Mouse (Mus musculus) liver, embryonic 13.5 days (tissue): ENCODE results near the gene Adipoq. TPM values are rescaled to one million over a fixed set of nuclear protein-coding genes. Genes with fewer than 3 reads are reported as not detected.
A peak's percentile ranks its signal among the peaks of the same experiment; 100 is the strongest.
"Not testable (repeated sequence)": the region's sequence is repeated elsewhere in the genome, so short reads cannot be mapped to it uniquely, and the experiment has no call there.

Source experiments
- ATAC-seq: fragments of 200-750 bp; cut with Nextera tagmentation; 2 replicates; pipeline ENCODE4 v1.8.0; 2017; ENCODE audit warnings: low read depth, mild to moderate bottlenecking, moderate number of reproducible peaks, moderate library complexity
- DNase-seq: peaks from one replicate; pipeline ENCODE4 v3.0.0; 2022
- H3K27ac ChIP-seq: fragments of 300-500 bp; sonication (generic); 2 replicates; pipeline ENCODE4 v1.5.1; 2015; ENCODE audit warnings: moderate library complexity, mild to moderate bottlenecking, inconsistent platforms
- H3K27me3 ChIP-seq: fragments of 300-500 bp; sonication (generic); 2 replicates; pipeline ENCODE4 v1.6.1; 2015; ENCODE audit warnings: mild to moderate bottlenecking, inconsistent platforms
- H3K36me3 ChIP-seq: fragments of 300-500 bp; sonication (generic); 2 replicates; pipeline ENCODE4 v1.6.1; 2015; ENCODE audit warnings: mild to moderate bottlenecking, inconsistent platforms
- H3K4me1 ChIP-seq: fragments of 300-500 bp; sonication (generic); replicated peaks from 2 replicates; pipeline ENCODE4 v1.6.1; 2015; ENCODE audit warnings: inconsistent platforms
- H3K4me2 ChIP-seq: fragments of 300-500 bp; sonication (generic); 2 replicates; pipeline ENCODE4 v1.6.1; 2015; ENCODE audit warnings: inconsistent platforms, mild to moderate bottlenecking, moderate library complexity
- H3K4me3 ChIP-seq: fragments of 300-500 bp; sonication (generic); replicated peaks from 2 replicates; pipeline ENCODE4 v1.5.1; 2015; ENCODE audit warnings: mild to moderate bottlenecking, inconsistent platforms
- H3K9ac ChIP-seq: fragments of 300-500 bp; sonication (generic); 2 replicates; pipeline ENCODE4 v1.6.1; 2015; ENCODE audit warnings: mild to moderate bottlenecking, inconsistent platforms
- H3K9me3 ChIP-seq: fragments of 300-500 bp; sonication (generic); replicated peaks from 2 replicates; pipeline ENCODE4 v1.6.1; 2016; ENCODE audit warnings: inconsistent platforms
- WGBS: fragments of 180-500 bp; shearing (Covaris S2); methylation state at CpG from one replicate; pipeline ENCODE4 v1.1.7; 2015; ENCODE audit not compliant: insufficient replicate concordance; 5-methylcytosine and 5-hydroxymethylcytosine counted together
- polyA plus RNA-seq: library from polyadenylated mRNA; unstranded; fragments of >200 nt; fragmentation: Nextera tagmentation; extraction: Ambion mirVana; gene quantifications from 2 replicates; pipeline ENCODE4 v1.2.1, GENCODE M21; 2015

Gene Adipoq
- polyA plus RNA-seq: not detected in 2 replicates

- 74% methylated on average over 3 of the region's 3 CpGs for WGBS
- H3K27ac ChIP-seq: no peak within 1 kb of the TSS
- no peak within 1 kb of the TSS for H3K4me2 ChIP-seq
- H3K36me3 ChIP-seq: no peaks in the 10 kb centered on the region
- DNase-seq (no peak), ATAC-seq (no peak)
- no peaks in the 10 kb centered on the region for H3K4me1 ChIP-seq
- H3K4me3 ChIP-seq: no peak within 1 kb of the TSS
- no peaks in the 10 kb centered on the region for H3K27me3 ChIP-seq
- H3K9me3 ChIP-seq: no peaks in the 10 kb centered on the region
- H3K9ac ChIP-seq: no peak within 1 kb of the TSS
These were observed at the start of gene Adipoq for GRCm38 (mm10) chr16:23146280-23146679. Adipoq (plus strand) TSS chr16:23146536.

DNA sequence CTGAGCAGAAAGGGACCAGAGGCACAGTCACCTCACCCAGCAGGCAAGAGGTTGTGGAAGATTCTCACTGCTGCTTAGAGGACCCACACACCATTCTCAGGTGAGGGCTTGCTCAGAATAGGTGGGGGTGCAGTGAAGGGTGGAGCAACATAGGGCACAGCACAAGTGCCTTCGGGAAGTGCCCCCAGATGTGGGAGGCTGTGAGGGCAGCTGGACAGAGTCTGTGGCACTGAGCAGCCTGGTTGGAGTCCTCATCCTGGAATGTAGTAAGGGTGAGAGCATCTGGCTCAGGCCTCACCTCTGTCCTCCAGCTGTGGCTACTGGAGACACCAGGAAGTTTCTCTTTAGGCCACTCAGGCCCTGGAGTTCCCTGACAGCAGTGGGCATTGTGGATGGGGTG is 49.5 kb upstream of the Adipoq start:
- ATAC-seq, H3K4me2 ChIP-seq, H3K36me3 ChIP-seq, DNase-seq, H3K27ac ChIP-seq, H3K4me3 ChIP-seq, H3K9ac ChIP-seq, H3K9me3 ChIP-seq, H3K27me3 ChIP-seq: not testable (repeated sequence)
- H3K4me1 ChIP-seq: peaks cover 15% of the 10 kb centered on the region
- 88% methylated on average over 1 of the region's 1 CpGs for WGBS

- peaks cover 18% of the 10 kb centered on the region for H3K4me1 ChIP-seq
- not testable (repeated sequence) for H3K4me3 ChIP-seq, H3K4me2 ChIP-seq, H3K9ac ChIP-seq, DNase-seq, H3K27me3 ChIP-seq, H3K27ac ChIP-seq, ATAC-seq, H3K9me3 ChIP-seq, H3K36me3 ChIP-seq
- WGBS: 69% methylated on average over 8 of the region's 8 CpGs
These were observed 48.8 kb upstream of the Adipoq start for GRCm38 (mm10) chr16:23097290-23098104.

GRCm38 (mm10) chr16:23098105-23098452 is 48.3 kb upstream of the Adipoq start:
- not testable (repeated sequence) for H3K36me3 ChIP-seq, ATAC-seq, H3K9ac ChIP-seq, H3K9me3 ChIP-seq, H3K4me3 ChIP-seq, H3K27me3 ChIP-seq, H3K27ac ChIP-seq, H3K4me2 ChIP-seq, DNase-seq
- peaks cover 24% of the 10 kb centered on the region for H3K4me1 ChIP-seq
- WGBS: 83% methylated on average over 1 of the region's 1 CpGs

GRCm38 (mm10) chr16:23099632-23100031 is 46.7 kb upstream of the Adipoq start:
- Histone ChIP-seq H3K4me3 (peak overlapping the region; percentile 36), H3K27me3 (peaks cover 10% of the 10 kb centered on the region; the same call in 1 of the 2 replicates), H3K4me1 (peaks cover 33% of the 10 kb centered on the region), H3K36me3 (no peaks in the 10 kb centered on the region), H3K4me2 (peak overlapping the region; percentile 59), H3K9ac (no peak overlapping the region), H3K9me3 (no peaks in the 10 kb centered on the region), H3K27ac (no peak overlapping the region)
- ATAC-seq (no peak), DNase-seq (no peak)
- 31% methylated on average over 12 of the region's 12 CpGs for WGBS

DNA sequence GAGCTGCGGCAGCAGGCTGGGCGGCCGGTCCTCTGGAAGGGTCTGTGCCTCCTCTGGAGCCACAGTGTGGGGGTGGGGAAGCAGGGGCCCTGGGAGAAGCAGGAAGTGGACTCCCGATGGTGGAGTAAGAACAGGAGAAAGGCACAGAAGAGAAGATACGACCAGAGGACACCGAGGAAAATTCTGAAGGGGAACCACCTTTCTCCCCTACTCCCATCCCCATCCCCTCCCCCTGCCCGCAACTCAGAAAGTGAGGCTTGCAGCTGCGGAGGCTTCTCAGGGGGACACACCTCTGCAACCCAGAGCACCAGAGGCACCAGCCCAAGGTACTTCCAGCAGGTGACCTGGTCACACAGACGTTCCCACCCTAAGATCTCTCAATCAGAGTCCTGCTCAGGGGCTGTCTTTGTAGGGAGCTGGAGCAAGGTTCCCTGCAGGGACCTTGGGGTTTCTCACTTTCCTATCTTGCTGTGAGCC is 46.2 kb upstream of the Adipoq start:
- peak overlapping the region; percentile 36 for H3K4me3 ChIP-seq
- no peak overlapping the region; the same call in 1 of the 2 replicates for H3K27ac ChIP-seq
- DNase-seq: no peak
- H3K27me3 ChIP-seq: peaks cover 10% of the 10 kb centered on the region; the same call in 1 of the 2 replicates
- no peaks in the 10 kb centered on the region for H3K36me3 ChIP-seq
- 0 out of 2 replicates have a peak, but pooled peaks have one; percentile 19 for ATAC-seq
- H3K4me2 ChIP-seq: peak overlapping the region; percentile 59
- H3K9me3 ChIP-seq: no peaks in the 10 kb centered on the region
- H3K4me1 ChIP-seq: peaks cover 33% of the 10 kb centered on the region
- H3K9ac ChIP-seq: peak overlapping the region; percentile 44
- 3% methylated on average over 9 of the region's 9 CpGs for WGBS

GRCm38 (mm10) chr16:23100613-23101012 is 45.7 kb upstream of the Adipoq start:
- WGBS: 10% methylated on average over 10 of the region's 10 CpGs
- no peak overlapping the region for H3K27ac ChIP-seq
- H3K4me2 ChIP-seq: peak overlapping the region; percentile 59
- ATAC-seq (peak; percentile 45), DNase-seq (no peak)
- H3K36me3 ChIP-seq: no peaks in the 10 kb centered on the region
- H3K4me3 ChIP-seq: peak overlapping the region; percentile 36
- H3K9me3 ChIP-seq: no peaks in the 10 kb centered on the region
- H3K4me1 ChIP-seq: peaks cover 33% of the 10 kb centered on the region
- peak overlapping the region; percentile 44 for H3K9ac ChIP-seq
- peaks cover 10% of the 10 kb centered on the region; the same call in 1 of the 2 replicates for H3K27me3 ChIP-seq

DNA sequence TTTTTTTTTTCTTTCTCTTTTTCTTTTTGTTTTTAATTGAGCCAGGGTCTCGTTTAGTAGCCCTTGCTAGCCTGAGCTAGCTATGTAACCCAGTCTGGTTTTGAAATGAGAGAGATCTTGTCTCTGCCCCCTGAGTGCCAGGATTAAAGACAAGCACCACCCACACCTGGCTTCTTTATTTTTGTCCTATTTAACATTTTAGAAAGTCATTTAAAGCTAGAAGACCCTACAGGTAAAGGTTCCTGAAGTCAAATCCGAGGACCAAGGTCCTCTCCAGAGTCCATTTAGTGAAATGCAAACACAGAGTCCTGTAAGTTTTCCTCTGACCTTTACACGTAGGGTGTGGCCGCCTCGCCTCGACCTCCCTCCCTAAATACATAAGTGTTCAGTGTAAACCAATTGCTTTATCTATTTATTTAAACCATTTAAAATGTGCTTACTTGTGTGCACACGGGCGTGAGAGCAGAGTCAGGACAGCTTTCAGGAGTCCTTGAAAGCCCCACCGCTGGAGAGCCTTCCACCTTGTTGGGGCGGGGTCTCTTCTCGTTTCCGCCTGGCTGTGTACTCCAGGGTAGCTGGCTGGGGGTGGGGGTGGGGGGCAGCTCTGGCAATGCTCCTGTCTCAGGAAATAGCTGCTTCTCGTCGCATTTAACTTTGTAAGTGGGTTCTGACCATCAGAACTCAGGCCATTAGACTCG is 43.8 kb upstream of the Adipoq start:
- no peak for ATAC-seq
- no peaks in the 10 kb centered on the region for H3K36me3 ChIP-seq
- 3% methylated on average over 15 of the region's 15 CpGs for WGBS

GRCm38 (mm10) chr16:23103038-23103745 is 43.1 kb upstream of the Adipoq start:
- H3K4me1 ChIP-seq: peaks cover 41% of the 10 kb centered on the region
- peaks cover 2% of the 10 kb centered on the region for H3K36me3 ChIP-seq
- H3K4me2 ChIP-seq: peak overlapping the region; percentile 76
- H3K27ac ChIP-seq: peak overlapping the region; percentile 54; the same call in 1 of the 2 replicates
- ATAC-seq: no peak
- H3K27me3 ChIP-seq: peaks cover 10% of the 10 kb centered on the region; the same call in 1 of the 2 replicates
- H3K4me3 ChIP-seq: peak overlapping the region; percentile 57
- no peaks in the 10 kb centered on the region for H3K9me3 ChIP-seq
- 21% methylated on average over 17 of the region's 17 CpGs for WGBS
- no peak for DNase-seq
- peak overlapping the region; percentile 65 for H3K9ac ChIP-seq

More for the DNA sequence above, 43.8 kb upstream of the Adipoq start:
- Histone ChIP-seq H3K27me3 (peaks cover 10% of the 10 kb centered on the region; the same call in 1 of the 2 replicates), H3K27ac (peak overlapping the region; percentile 54), H3K9me3 (no peaks in the 10 kb centered on the region), H3K4me3 (peak overlapping the region; percentile 57), H3K4me2 (peak overlapping the region; percentile 76), H3K4me1 (peaks cover 41% of the 10 kb centered on the region), H3K9ac (peak overlapping the region; percentile 65)
- DNase-seq: no peak

DNA sequence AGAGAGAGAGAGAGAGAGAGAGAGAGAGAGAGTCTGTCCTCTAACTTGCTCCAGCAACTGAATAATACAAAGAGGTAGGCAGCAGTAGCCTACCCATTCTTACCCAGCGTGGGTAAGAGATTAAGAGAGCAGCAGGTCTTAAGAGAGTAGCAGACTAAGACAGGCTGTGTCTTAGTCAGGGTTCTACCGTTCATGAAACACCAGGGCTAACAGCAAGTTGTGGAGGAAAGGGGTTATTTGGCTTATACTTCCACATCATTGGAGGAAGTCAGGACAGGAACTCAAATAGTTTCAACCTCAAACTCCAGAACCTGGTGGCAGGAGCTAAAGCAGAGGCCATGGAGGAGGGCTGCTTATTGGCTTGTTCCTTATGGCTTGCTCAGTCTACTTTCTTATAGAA is 42.5 kb upstream of the Adipoq start:
- 0 out of 2 replicates have a peak overlapping the region, but pooled peaks have one; percentile 76 for H3K4me2 ChIP-seq
- peaks cover 43% of the 10 kb centered on the region for H3K4me1 ChIP-seq
- DNase-seq (no peak), ATAC-seq (no peak)
- 27% methylated on average over 2 of the region's 2 CpGs for WGBS
- H3K9ac ChIP-seq: no peak overlapping the region
- H3K36me3 ChIP-seq: peaks cover 8% of the 10 kb centered on the region
- no peak overlapping the region for H3K27ac ChIP-seq
- no peak overlapping the region for H3K4me3 ChIP-seq
- H3K9me3 ChIP-seq: no peaks in the 10 kb centered on the region
- peaks cover 10% of the 10 kb centered on the region; the same call in 1 of the 2 replicates for H3K27me3 ChIP-seq

DNA sequence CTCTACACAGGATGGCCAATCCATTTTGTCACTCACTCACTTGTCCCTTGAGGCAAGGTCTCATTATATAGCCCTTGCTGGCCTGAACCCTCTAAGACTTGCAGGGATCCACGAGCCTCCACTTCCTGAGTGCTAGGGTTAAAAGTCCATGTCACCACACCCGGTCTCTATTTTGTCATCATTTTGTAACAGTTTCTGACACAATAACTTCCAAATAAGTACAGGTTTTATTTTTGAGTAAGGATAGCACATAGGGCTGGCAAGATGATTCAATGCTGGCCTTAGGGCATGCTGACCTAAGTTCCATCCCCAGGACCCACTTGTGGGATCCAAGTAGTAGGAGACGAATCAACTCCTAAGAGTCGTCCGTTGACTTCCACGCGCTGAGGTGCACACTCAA is 40.2 kb upstream of the Adipoq start:
- ATAC-seq: no peak
- peaks cover 31% of the 10 kb centered on the region for H3K36me3 ChIP-seq
- 63% methylated on average over 7 of the region's 7 CpGs for WGBS
- H3K27me3 ChIP-seq: no peaks in the 10 kb centered on the region
- no peaks in the 10 kb centered on the region for H3K9me3 ChIP-seq
- peaks cover 50% of the 10 kb centered on the region for H3K4me1 ChIP-seq
- H3K27ac ChIP-seq: 0 out of 2 replicates have a peak overlapping the region, but pooled peaks have one; percentile 4
- no peak overlapping the region for H3K9ac ChIP-seq
- H3K4me3 ChIP-seq: no peak overlapping the region
- no peak for DNase-seq
- no peak overlapping the region for H3K4me2 ChIP-seq
